Mouse (Mus musculus): ENCODE results near the gene Kdm8.

- TF ChIP-seq CTCF (IDR thresholded peaks at IDR 0.05; ENCODE audit: extremely low read depth, insufficient read length, insufficient replicate concordance, low read depth, low read length) (no peak), POLR2A (IDR thresholded peaks at IDR 0.05; ENCODE audit: low read depth, low read length) (no peak)
Observed at GRCm38 (mm10) chr7:125488706-125489105, 44.2 kb downstream of the Kdm8 start.
